Mouse (Mus musculus): ENCODE results near the gene Fam167b. TPM values are rescaled to one million over a fixed set of nuclear protein-coding genes. Genes with fewer than 3 reads are reported as not detected.
"Not testable (repeated sequence)": the region's sequence is repeated elsewhere in the genome, so short reads cannot be mapped to it uniquely, and the experiment has no call there.

The Fam167b gene
- total and polyA plus RNA-seq, 3 experiments = 1.1 to 1.2 TPM; not detected in 1

DNA sequence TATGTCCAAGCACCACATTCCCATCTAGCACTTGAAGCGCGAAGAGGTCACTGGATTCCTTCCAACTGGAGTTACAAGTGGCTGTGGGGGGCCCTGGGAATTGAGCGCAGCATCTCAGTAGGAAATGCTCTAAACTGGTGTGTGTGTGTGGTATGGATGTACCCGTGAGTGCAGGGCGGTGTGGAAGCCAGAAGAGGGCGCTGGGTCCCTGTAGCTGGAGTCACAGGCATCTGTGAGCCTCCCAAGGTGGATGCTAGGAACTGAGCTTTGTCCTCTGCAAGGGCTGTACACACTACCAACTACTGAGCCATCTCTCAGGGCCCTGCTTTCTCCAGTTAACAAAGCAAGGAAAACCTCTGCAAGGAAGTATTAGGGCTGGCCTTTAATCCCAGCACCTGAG is 38.3 kb downstream of the Fam167b start:
- peak; percentile 57 for DNase-seq (ENCODE audit: extremely low read depth)
- in situ Hi-C loops (cut with MboI; ENCODE audit: low pct_ligation_motif_present, low pct_unique_long_range_greater_than_20kb, low sequenced_read_pairs) (no loop called here), dilution Hi-C loops (cut with MboI; ENCODE audit: extremely low pct_ligation_motif_present, extremely low pct_unique_long_range_greater_than_20kb, low sequenced_read_pairs) (no loop called here)
- Histone ChIP-seq H3K9me3 (replicated peaks; ENCODE audit: low read length) (no peaks in the 10 kb centered on the region), H3K4me1 (ENCODE audit: control insufficient read depth in 1 of 2, insufficient read depth in 2 of 2) (peaks cover 2 to 55% of the 10 kb centered on the region in 2 experiments; a peak in 2 of 4 replicates), H3K4me2 (ENCODE audit: insufficient read depth, low read depth, poor library complexity, severe bottlenecking) (no peak overlapping the region; the same call in 1 of the 2 replicates), H3K27ac (ENCODE audit: insufficient read depth, low read depth) (no peak overlapping the region), H3K9ac (ENCODE audit: insufficient read depth, low read depth) (no peak overlapping the region), H3K4me3 (replicated peaks in 1 of 3; ENCODE audit: low read depth in 2 of 3, low read length in 2 of 3, poor library complexity in 1 of 3) (no peak overlapping the region), H3K79me2 (replicated peaks; ENCODE audit: control insufficient read depth, extremely low read depth, insufficient read depth, poor library complexity, severe bottlenecking) (peaks cover 72% of the 10 kb centered on the region), H3K36me3 (replicated peaks in 1 of 2; ENCODE audit: control insufficient read depth in 1 of 2, insufficient read depth in 1 of 2, low read length in 1 of 2) (peaks cover 18 to 50% of the 10 kb centered on the region in 2 experiments), H3K27me3 (replicated peaks) (no peaks in the 10 kb centered on the region)
- no peak for TF ChIP-seq HCFC1 (IDR thresholded peaks at IDR 0.05; ENCODE audit: low read depth, low read length)
- no peak for TF ChIP-seq ZKSCAN1 (IDR thresholded peaks at IDR 0.05; ENCODE audit: borderline replicate concordance, low read depth, low read length)
- TF ChIP-seq GABPA (IDR thresholded peaks at IDR 0.05; ENCODE audit: insufficient replicate concordance, low read depth, low read length) = no peak
- TF ChIP-seq ETS1 (conservative IDR thresholded peaks at IDR 0.05; ENCODE audit: low read depth, low read length) = no peak
- peak; percentile 61 for TF ChIP-seq RAD21 (IDR thresholded peaks at IDR 0.05; ENCODE audit: low read depth, low read length)
- peak; percentile 11 to 63; a peak in 2 of 4 replicates for TF ChIP-seq CTCF (conservative IDR thresholded peaks at IDR 0.05 in 1 of 2, IDR thresholded peaks at IDR 0.05 in 1 of 2; ENCODE audit: low read depth in 2 of 2, low read length in 2 of 2)
- no peak for TF ChIP-seq MYC (IDR thresholded peaks at IDR 0.05; ENCODE audit: low read depth, low read length)
- peak; percentile 52 for TF ChIP-seq SMC3 (IDR thresholded peaks at IDR 0.05; ENCODE audit: low read depth, low read length)
- TF ChIP-seq ZC3H11A (IDR thresholded peaks at IDR 0.05; ENCODE audit: low read depth, low read length) = no peak

DNA sequence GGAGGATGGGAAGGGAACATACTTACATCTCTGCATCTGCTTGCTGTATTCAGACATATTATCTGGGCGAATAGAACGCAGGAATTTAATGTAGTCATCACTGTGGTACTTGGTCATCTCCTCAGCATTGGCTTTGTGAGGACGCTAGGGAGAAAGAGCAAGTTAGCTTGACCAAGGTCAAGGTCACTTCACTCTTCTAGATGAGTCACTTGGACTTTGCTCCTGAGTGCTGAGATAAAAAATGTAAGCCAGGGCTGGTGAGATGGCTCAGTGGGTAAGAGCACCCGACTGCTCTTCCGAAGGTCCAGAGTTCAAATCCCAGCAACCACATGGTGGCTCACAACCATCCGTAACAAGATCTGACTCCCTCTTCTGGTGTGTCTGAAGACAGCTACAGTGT is 49.4 kb downstream of the Fam167b start:
- H3K27me3 ChIP-seq (replicated peaks); H3K4me3 ChIP-seq (replicated peaks in 1 of 3; ENCODE audit: low read depth in 2 of 3, low read length in 2 of 3, poor library complexity in 1 of 3); H3K9ac ChIP-seq (ENCODE audit: insufficient read depth, low read depth); H3K27ac ChIP-seq (ENCODE audit: insufficient read depth, low read depth); DNase-seq (ENCODE audit: extremely low read depth); in situ Hi-C loops (cut with MboI; ENCODE audit: low pct_ligation_motif_present, low pct_unique_long_range_greater_than_20kb, low sequenced_read_pairs); H3K9me3 ChIP-seq (replicated peaks; ENCODE audit: low read length); H3K4me2 ChIP-seq (ENCODE audit: insufficient read depth, low read depth, poor library complexity, severe bottlenecking); dilution Hi-C loops (cut with MboI; ENCODE audit: extremely low pct_ligation_motif_present, extremely low pct_unique_long_range_greater_than_20kb, low sequenced_read_pairs): not testable (repeated sequence)
- peaks cover 25% of the 10 kb centered on the region for H3K79me2 ChIP-seq (replicated peaks; ENCODE audit: control insufficient read depth, extremely low read depth, insufficient read depth, poor library complexity, severe bottlenecking)
- H3K36me3 ChIP-seq (replicated peaks in 1 of 2; ENCODE audit: control insufficient read depth in 1 of 2, insufficient read depth in 1 of 2, low read length in 1 of 2) = peaks cover 65 to 80% of the 10 kb centered on the region in 2 experiments
- H3K4me1 ChIP-seq (ENCODE audit: control insufficient read depth in 1 of 2, insufficient read depth in 2 of 2) = peaks cover 18 to 42% of the 10 kb centered on the region in 2 experiments; a peak in 3 of 4 replicates

Other genes starting within 250 kb of the Fam167b start
- gene Rbbp4, start 243.2 kb downstream of the Fam167b start, total RNA-seq (2012; rRNA removed) = 41.4 and 44.1 TPM in 2 replicates
- gene Rbbp4, start 243.2 kb downstream of the Fam167b start, total RNA-seq (2014; rRNA removed) = 73.3 and 76.9 TPM in 2 replicates
- 179 and 219 TPM in 2 replicates for gene Rbbp4, start 243.2 kb downstream of the Fam167b start, polyA plus RNA-seq (2012; ENCODE audit: insufficient read length, low read depth)
- 93.7 and 104 TPM in 2 replicates for gene Zbtb8os, start 242.9 kb downstream of the Fam167b start, total RNA-seq (2012; rRNA removed)
- 124 and 134 TPM in 2 replicates for gene Zbtb8os, start 242.9 kb downstream of the Fam167b start, total RNA-seq (2014; rRNA removed)
- gene Zbtb8os, start 242.9 kb downstream of the Fam167b start, polyA plus RNA-seq (2012; ENCODE audit: insufficient read length, low read depth) = 135 and 157 TPM in 2 replicates
- 0.04 TPM in 1 of 2 replicates, not detected in the other for gene Zbtb8a, start 200.4 kb downstream of the Fam167b start, total RNA-seq (2012; rRNA removed)
- gene Zbtb8a, start 200.4 kb downstream of the Fam167b start, total RNA-seq (2014; rRNA removed) = 0.16 TPM in 1 of 2 replicates, not detected in the other
- gene Zbtb8a, start 200.4 kb downstream of the Fam167b start, polyA plus RNA-seq (2012; ENCODE audit: insufficient read length, low read depth) = 0.11 TPM in 1 of 2 replicates, not detected in the other
- gene Zbtb8b, start 137.7 kb downstream of the Fam167b start, total RNA-seq (2012; rRNA removed) = 0.04 TPM in 2 replicates
- gene Zbtb8b, start 137.7 kb downstream of the Fam167b start, total RNA-seq (2014; rRNA removed) = not detected in 2 replicates
- gene Zbtb8b, start 137.7 kb downstream of the Fam167b start, polyA plus RNA-seq (2012; ENCODE audit: insufficient read length, low read depth) = not detected in 2 replicates
- gene Bsdc1, start 117.0 kb downstream of the Fam167b start, total RNA-seq (2012; rRNA removed) = 20.2 and 20.4 TPM in 2 replicates
- 19.3 and 20.6 TPM in 2 replicates for gene Bsdc1, start 117.0 kb downstream of the Fam167b start, total RNA-seq (2014; rRNA removed)
- 16.1 and 27.2 TPM in 2 replicates for gene Bsdc1, start 117.0 kb downstream of the Fam167b start, polyA plus RNA-seq (2012; ENCODE audit: insufficient read length, low read depth)
- gene Tssk3, start 87.5 kb downstream of the Fam167b start, total RNA-seq (2012; rRNA removed) = 0.13 TPM in 1 of 2 replicates, not detected in the other
- gene Tssk3, start 87.5 kb downstream of the Fam167b start, total RNA-seq (2014; rRNA removed) = not detected in 2 replicates
- not detected in 2 replicates for gene Tssk3, start 87.5 kb downstream of the Fam167b start, polyA plus RNA-seq (2012; ENCODE audit: insufficient read length, low read depth)
- gene Fam229a, start 87.4 kb downstream of the Fam167b start, total RNA-seq (2012; rRNA removed) = not detected in 2 replicates
- gene Fam229a, start 87.4 kb downstream of the Fam167b start, total RNA-seq (2014; rRNA removed) = not detected in 2 replicates
- gene Fam229a, start 87.4 kb downstream of the Fam167b start, polyA plus RNA-seq (2012; ENCODE audit: insufficient read length, low read depth) = not detected in 2 replicates
- gene Marcksl1, start 65.0 kb downstream of the Fam167b start, total RNA-seq (2012; rRNA removed) = 194 and 195 TPM in 2 replicates
- gene Marcksl1, start 65.0 kb downstream of the Fam167b start, total RNA-seq (2014; rRNA removed) = 260 and 265 TPM in 2 replicates
- gene Marcksl1, start 65.0 kb downstream of the Fam167b start, polyA plus RNA-seq (2012; ENCODE audit: insufficient read length, low read depth) = 423 and 494 TPM in 2 replicates
- 71.7 and 75.4 TPM in 2 replicates for gene Hdac1, start 35.8 kb downstream of the Fam167b start, total RNA-seq (2012; rRNA removed)
- gene Hdac1, start 35.8 kb downstream of the Fam167b start, total RNA-seq (2014; rRNA removed) = 104 and 106 TPM in 2 replicates
- 231 and 233 TPM in 2 replicates for gene Hdac1, start 35.8 kb downstream of the Fam167b start, polyA plus RNA-seq (2012; ENCODE audit: insufficient read length, low read depth)
- 67.2 and 80.9 TPM in 2 replicates for gene Lck, start 4.9 kb downstream of the Fam167b start, total RNA-seq (2012; rRNA removed)
- gene Lck, start 4.9 kb downstream of the Fam167b start, total RNA-seq (2014; rRNA removed) = 64.6 and 70.0 TPM in 2 replicates
- 138 and 177 TPM in 2 replicates for gene Lck, start 4.9 kb downstream of the Fam167b start, polyA plus RNA-seq (2012; ENCODE audit: insufficient read length, low read depth)
- 667 and 673 TPM in 2 replicates for gene Eif3i, start 22.1 kb upstream of the Fam167b start, total RNA-seq (2012; rRNA removed)
- 702 and 753 TPM in 2 replicates for gene Eif3i, start 22.1 kb upstream of the Fam167b start, total RNA-seq (2014; rRNA removed)
- gene Eif3i, start 22.1 kb upstream of the Fam167b start, polyA plus RNA-seq (2012; ENCODE audit: insufficient read length, low read depth) = 418 and 446 TPM in 2 replicates
- gene Tmem234, start 22.1 kb upstream of the Fam167b start, total RNA-seq (2012; rRNA removed) = 111 and 121 TPM in 2 replicates
- gene Tmem234, start 22.1 kb upstream of the Fam167b start, total RNA-seq (2014; rRNA removed) = 97.6 and 104 TPM in 2 replicates
- gene Tmem234, start 22.1 kb upstream of the Fam167b start, polyA plus RNA-seq (2012; ENCODE audit: insufficient read length, low read depth) = 112 and 113 TPM in 2 replicates
- 0.59 and 1.6 TPM in 2 replicates for gene Dcdc2b, start 35.7 kb upstream of the Fam167b start, total RNA-seq (2012; rRNA removed)
- gene Dcdc2b, start 35.7 kb upstream of the Fam167b start, total RNA-seq (2014; rRNA removed) = not detected in 2 replicates
- gene Dcdc2b, start 35.7 kb upstream of the Fam167b start, polyA plus RNA-seq (2012; ENCODE audit: insufficient read length, low read depth) = 0.66 and 1.1 TPM in 2 replicates
- gene Iqcc, start 40.5 kb upstream of the Fam167b start, total RNA-seq (2012; rRNA removed) = 24.3 and 27.0 TPM in 2 replicates
- gene Iqcc, start 40.5 kb upstream of the Fam167b start, total RNA-seq (2014; rRNA removed) = 15.9 and 18.4 TPM in 2 replicates
- 13.5 and 14.1 TPM in 2 replicates for gene Iqcc, start 40.5 kb upstream of the Fam167b start, polyA plus RNA-seq (2012; ENCODE audit: insufficient read length, low read depth)
- 24.0 and 24.2 TPM in 2 replicates for gene Ccdc28b, start 45.4 kb upstream of the Fam167b start, total RNA-seq (2012; rRNA removed)
- 27.3 and 35.5 TPM in 2 replicates for gene Ccdc28b, start 45.4 kb upstream of the Fam167b start, total RNA-seq (2014; rRNA removed)
- 26.6 and 28.0 TPM in 2 replicates for gene Ccdc28b, start 45.4 kb upstream of the Fam167b start, polyA plus RNA-seq (2012; ENCODE audit: insufficient read length, low read depth)
- 51.8 and 68.2 TPM in 2 replicates for gene Txlna, start 62.5 kb upstream of the Fam167b start, total RNA-seq (2012; rRNA removed)
- 50.0 and 52.2 TPM in 2 replicates for gene Txlna, start 62.5 kb upstream of the Fam167b start, total RNA-seq (2014; rRNA removed)
- gene Txlna, start 62.5 kb upstream of the Fam167b start, polyA plus RNA-seq (2012; ENCODE audit: insufficient read length, low read depth) = 64.7 and 103 TPM in 2 replicates
- gene Kpna6, start 94.2 kb upstream of the Fam167b start, total RNA-seq (2012; rRNA removed) = 17.3 and 23.9 TPM in 2 replicates
- gene Kpna6, start 94.2 kb upstream of the Fam167b start, total RNA-seq (2014; rRNA removed) = 19.6 and 22.4 TPM in 2 replicates
- gene Kpna6, start 94.2 kb upstream of the Fam167b start, polyA plus RNA-seq (2012; ENCODE audit: insufficient read length, low read depth) = 25.8 and 26.4 TPM in 2 replicates
- 11.3 and 11.9 TPM in 2 replicates for gene Tmem39b, start 118.3 kb upstream of the Fam167b start, total RNA-seq (2012; rRNA removed)
- gene Tmem39b, start 118.3 kb upstream of the Fam167b start, total RNA-seq (2014; rRNA removed) = 13.9 and 14.6 TPM in 2 replicates
- 33.5 and 37.7 TPM in 2 replicates for gene Tmem39b, start 118.3 kb upstream of the Fam167b start, polyA plus RNA-seq (2012; ENCODE audit: insufficient read length, low read depth)
- 58.6 and 65.9 TPM in 2 replicates for gene Khdrbs1, start 163.8 kb upstream of the Fam167b start, total RNA-seq (2012; rRNA removed)
- gene Khdrbs1, start 163.8 kb upstream of the Fam167b start, total RNA-seq (2014; rRNA removed) = 67.4 and 79.0 TPM in 2 replicates
- 125 TPM in 2 replicates for gene Khdrbs1, start 163.8 kb upstream of the Fam167b start, polyA plus RNA-seq (2012; ENCODE audit: insufficient read length, low read depth)
- gene Ptp4a2, start 232.7 kb upstream of the Fam167b start, total RNA-seq (2012; rRNA removed) = 113 and 163 TPM in 2 replicates
- gene Ptp4a2, start 232.7 kb upstream of the Fam167b start, total RNA-seq (2014; rRNA removed) = 415 and 493 TPM in 2 replicates
- 327 and 467 TPM in 2 replicates for gene Ptp4a2, start 232.7 kb upstream of the Fam167b start, polyA plus RNA-seq (2012; ENCODE audit: insufficient read length, low read depth)